Mouse (Mus musculus) lung, postnatal 14 days (tissue): Measurements from ENCODE around the gene Wbp4.

ENCODE experiments used
- DNase-seq: peaks from one replicate; pipeline ENCODE4 v3.0.0; 2021

The Wbp4 gene

GRCm38 (mm10) chr14:79451681-79452590, 29.4 kb downstream of the Wbp4 start, which contains the start of gene Kbtbd6:
Gene Kbtbd6, plus strand, starts transcription at chr14:79451835.
- peak; percentile 74 for DNase-seq

- DNase-seq, result no peak
Measured at GRCm38 (mm10) chr14:79445055-79445620, 36.2 kb downstream of the Wbp4 start.

DNA sequence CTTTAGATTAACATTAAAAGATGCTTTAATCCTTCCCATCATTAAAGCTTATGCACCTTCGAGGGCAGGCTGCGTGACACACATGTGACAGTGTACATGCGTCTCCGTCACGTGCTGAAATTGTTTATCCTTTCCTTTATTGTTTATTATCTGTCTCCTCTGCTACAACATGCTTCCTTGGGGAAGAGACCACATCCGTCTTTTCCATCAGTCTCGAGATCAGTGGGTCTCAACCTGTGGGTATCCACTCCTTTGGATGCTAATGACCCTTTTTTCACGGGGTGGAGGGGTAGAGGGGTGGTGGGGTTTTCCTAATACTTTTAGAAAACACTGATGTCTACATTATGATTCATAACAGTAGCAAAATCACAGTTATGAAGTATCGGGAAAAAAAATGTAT, 36.7 kb downstream of the Wbp4 start:
- no peak for DNase-seq

DNA sequence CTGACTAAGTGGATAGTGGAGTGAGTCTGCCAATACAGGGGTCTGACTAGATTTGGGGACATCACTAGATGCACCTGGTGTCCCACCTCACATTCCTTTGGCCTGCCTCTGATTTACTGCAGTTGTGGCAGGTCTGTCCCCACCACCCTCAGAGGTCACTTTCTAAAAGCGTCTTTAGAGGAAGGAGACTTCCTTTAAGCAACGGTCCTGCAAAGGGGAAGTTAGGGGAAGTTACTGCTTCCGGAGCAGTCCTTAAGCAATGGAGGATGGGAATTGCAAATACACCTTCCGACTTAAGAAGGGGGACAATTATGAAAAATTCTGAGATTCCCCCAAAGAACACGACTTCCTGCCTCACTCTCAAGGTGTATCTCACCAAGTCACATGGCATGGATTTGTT, 39.9 kb downstream of the Wbp4 start:
- no peak for DNase-seq

GRCm38 (mm10) chr14:79440655-79441054, 40.7 kb downstream of the Wbp4 start:
- DNase-seq, result no peak

- DNase-seq, result no peak
Measured at GRCm38 (mm10) chr14:79434068-79434467, 47.3 kb downstream of the Wbp4 start.

GRCm38 (mm10) chr14:79426730-79427365, 54.5 kb downstream of the Wbp4 start:
- DNase-seq, result peak; percentile 8

GRCm38 (mm10) chr14:79425979-79426729, 55.2 kb downstream of the Wbp4 start, which contains the start of gene Kbtbd7:
Gene Kbtbd7, plus strand, starts transcription at chr14:79426511.
- peak; percentile 91 for DNase-seq

DNA sequence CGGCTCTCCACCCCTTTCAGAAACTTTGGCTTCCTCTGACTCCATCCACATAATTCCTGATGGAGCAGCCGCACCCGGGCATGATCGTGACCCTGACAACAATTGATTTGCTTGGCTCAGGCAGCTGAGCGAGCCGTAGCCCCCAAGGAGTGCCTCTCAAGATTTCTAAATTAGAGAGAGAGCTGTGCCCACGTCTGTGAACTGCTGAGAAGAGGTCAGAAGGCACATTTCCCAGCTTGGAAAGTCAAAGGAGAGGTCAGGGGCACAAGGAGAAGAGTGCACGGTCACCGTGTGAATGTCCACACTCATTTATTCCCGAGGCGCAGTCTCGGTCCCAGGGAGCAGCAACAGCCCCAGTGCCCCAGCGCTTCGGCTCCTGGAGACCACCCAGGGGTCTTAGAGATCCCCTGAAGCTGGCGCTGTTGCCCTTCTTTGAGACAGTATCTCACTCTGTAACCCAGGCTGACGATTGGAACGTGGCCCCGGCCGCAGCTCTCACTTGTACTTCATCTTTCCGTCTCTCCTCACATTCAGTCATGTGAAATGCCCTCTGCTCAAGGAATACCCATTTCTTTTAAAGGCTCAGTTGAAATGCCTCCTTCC, 61.1 kb downstream of the Wbp4 start:
- no peak for DNase-seq

GRCm38 (mm10) chr14:79413121-79413520, 68.2 kb downstream of the Wbp4 start:
- no peak for DNase-seq

GRCm38 (mm10) chr14:79410662-79411061, 70.7 kb downstream of the Wbp4 start:
- no peak for DNase-seq
